ENCODE assay signal across 8 mouse cellular contexts in the genomic region with DNA sequence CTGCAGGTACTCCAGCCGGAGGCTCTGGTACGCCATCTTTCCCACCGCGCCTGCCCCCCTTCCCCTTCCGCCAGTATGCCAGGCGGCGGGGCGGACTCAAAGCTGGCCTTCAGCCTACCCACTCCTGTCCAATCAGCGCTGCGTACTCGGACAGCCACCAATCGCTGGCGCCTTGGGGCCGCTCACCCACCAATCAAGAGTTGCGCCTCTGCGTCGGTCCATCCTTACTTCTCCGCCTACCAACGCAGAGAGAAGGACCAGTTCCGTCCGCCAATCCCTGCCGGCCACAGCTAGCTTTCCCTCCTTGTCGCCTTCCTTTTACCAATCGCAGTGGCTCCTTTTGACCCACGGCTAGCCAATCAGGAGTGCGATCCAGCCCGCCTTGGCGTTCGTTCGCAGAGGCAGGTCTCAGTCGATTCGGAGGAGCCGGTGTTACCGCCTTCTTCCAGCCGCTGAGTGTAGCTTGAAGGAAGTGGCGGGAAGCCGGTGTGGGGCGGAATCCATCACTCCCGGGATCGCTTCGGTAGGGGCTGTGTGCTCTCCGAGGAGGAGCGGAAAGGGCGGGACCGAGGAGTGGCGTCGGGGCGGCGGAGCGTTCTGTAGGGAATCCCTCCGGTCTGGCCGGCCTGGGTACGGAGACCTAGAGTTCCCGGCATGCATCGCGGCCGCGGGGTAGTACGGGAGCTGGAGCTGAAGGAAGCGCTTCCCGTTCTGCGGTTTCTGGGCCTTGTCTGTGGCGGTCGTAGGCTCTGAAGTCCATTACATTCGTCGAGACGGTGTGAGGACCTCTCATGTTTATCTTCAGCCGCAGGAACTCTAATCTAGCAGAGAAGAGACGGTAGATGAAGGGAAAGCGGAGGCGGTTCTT. TPM values are rescaled to one million over a fixed set of nuclear protein-coding genes. Genes with fewer than 3 reads are reported as not detected.
A peak's percentile ranks its signal among the peaks of the same experiment; 100 is the strongest.
DNase-seq lines count a peak whose midpoint lies in the region; ATAC-seq and TF ChIP-seq lines count a peak whose summit lies in the region.

A gene (plus strand): TSS at position 411 of the 868 bp plus-strand sequence.
A gene (minus strand): TSS at position 641 of the 868 bp plus-strand sequence.

- TF ChIP-seq EP300 in ES-Bruce4 (IDR thresholded peaks at IDR 0.05; ENCODE audit: insufficient read depth, low read depth, low read length): no peak
- peak; percentile 80 for TF ChIP-seq EP300 in liver, postnatal 0 days (IDR thresholded peaks at IDR 0.05; ENCODE audit: low read depth)

- ATAC-seq in cerebellum, adult (ENCODE audit: insufficient number of reproducible peaks, low FRiP score, low TSS enrichment): peak; percentile 100
- ATAC-seq in forebrain, embryonic 13.5 days: peak; percentile 100
- ATAC-seq in liver, postnatal 0 days: peak; percentile 98
- peak; percentile 100 for ATAC-seq in neural tube, embryonic 14.5 days (ENCODE audit: low read depth)

- peaks cover 31% of the 10 kb centered on the region for H3K36me3 ChIP-seq in ES-Bruce4 (ENCODE audit: control insufficient read depth, insufficient read depth, low read length, poor library complexity, severe bottlenecking)
- peaks cover 20% of the 10 kb centered on the region for H3K36me3 ChIP-seq in forebrain, embryonic 13.5 days (ENCODE audit: poor library complexity, severe bottlenecking)
- H3K36me3 ChIP-seq in liver, postnatal 0 days (replicated peaks; ENCODE audit: insufficient read depth, low read length): peaks cover 17% of the 10 kb centered on the region
- H3K36me3 ChIP-seq in neural tube, embryonic 14.5 days (ENCODE audit: control insufficient read depth, insufficient read depth, low read length): no peaks in the 10 kb centered on the region

- H3K4me3 ChIP-seq in ES-Bruce4 (ENCODE audit: low read depth, low read length): peak within 1 kb of the TSS; percentile 95
- H3K4me3 ChIP-seq in forebrain, embryonic 13.5 days: peak within 1 kb of the TSS; percentile 91
- peak within 1 kb of the TSS; percentile 96 for H3K4me3 ChIP-seq in liver, postnatal 0 days (ENCODE audit: low read depth, low read length)
- peak within 1 kb of the TSS; percentile 75 for H3K4me3 ChIP-seq in neural tube, embryonic 14.5 days (ENCODE audit: low read depth, low read length)

- DNase-seq in heart, postnatal 10 days: peak; percentile 99
- DNase-seq in large intestine, adult 2 months (ENCODE audit: low read depth, low spot score): peak; percentile 98
- DNase-seq in liver, postnatal 0 days: peak; percentile 97
- DNase-seq in testis, postnatal 10 days (ENCODE audit: low spot score): peak; percentile 95

- peak within 1 kb of the TSS; percentile 93 for H3K4me2 ChIP-seq in forebrain, embryonic 13.5 days
- H3K4me2 ChIP-seq in liver, postnatal 0 days (ENCODE audit: low read depth, low read length): peak within 1 kb of the TSS; percentile 91
- H3K4me2 ChIP-seq in neural tube, embryonic 14.5 days (ENCODE audit: low read depth, low read length): peak within 1 kb of the TSS; percentile 78

- peak within 1 kb of the TSS; percentile 73 for H3K27ac ChIP-seq in ES-Bruce4 (ENCODE audit: insufficient read depth, low read length)
- H3K27ac ChIP-seq in forebrain, embryonic 13.5 days: peak within 1 kb of the TSS; percentile 91
- H3K27ac ChIP-seq in liver, postnatal 0 days (ENCODE audit: low read depth): peak within 1 kb of the TSS; percentile 84
- peak within 1 kb of the TSS; percentile 88 for H3K27ac ChIP-seq in neural tube, embryonic 14.5 days (ENCODE audit: low read depth, low read length)

- H3K4me1 ChIP-seq in ES-Bruce4 (ENCODE audit: control insufficient read depth, insufficient read depth, low read length): no peaks in the 10 kb centered on the region
- H3K4me1 ChIP-seq in forebrain, embryonic 13.5 days: peaks cover 54% of the 10 kb centered on the region
- peaks cover 29% of the 10 kb centered on the region for H3K4me1 ChIP-seq in liver, postnatal 0 days (ENCODE audit: insufficient read depth)
- H3K4me1 ChIP-seq in neural tube, embryonic 14.5 days (ENCODE audit: control insufficient read depth, insufficient read depth, low read length): peaks cover 26% of the 10 kb centered on the region

- no peak for TF ChIP-seq CTCF in ES-Bruce4 (IDR thresholded peaks at IDR 0.05; ENCODE audit: low read depth, low read length)
- no peak for TF ChIP-seq CTCF in liver, postnatal 0 days (IDR thresholded peaks at IDR 0.05; ENCODE audit: low read depth)

- intact Hi-C loops in heart, postnatal 10 days (cut with DNase I): loop anchor here (2.0 kb wide), 1 partner anchor 15 kb away; a partner anchor contains a TSS

- H3K9me3 ChIP-seq in ES-Bruce4 (replicated peaks; ENCODE audit: control insufficient read depth, insufficient read depth, low read length, poor library complexity, severe bottlenecking): no peaks in the 10 kb centered on the region
- H3K9me3 ChIP-seq in forebrain, embryonic 13.5 days (replicated peaks): no peaks in the 10 kb centered on the region
- H3K9me3 ChIP-seq in liver, postnatal 0 days (ENCODE audit: low read length): no peaks in the 10 kb centered on the region
- H3K9me3 ChIP-seq in neural tube, embryonic 14.5 days (ENCODE audit: control insufficient read depth, low read length): no peaks in the 10 kb centered on the region

- TF ChIP-seq POLR2A in ES-Bruce4 (IDR thresholded peaks at IDR 0.05; ENCODE audit: insufficient read depth, low read length): peak; percentile 78

- WGBS in forebrain, embryonic 13.5 days: under 1% methylated on average over 71 of the region's 71 CpGs
- WGBS in large intestine, adult 2 months: under 1% methylated on average over 71 of the region's 71 CpGs
- WGBS in liver, postnatal 0 days (ENCODE audit: insufficient replicate concordance): under 1% methylated on average over 68 of the region's 71 CpGs
- under 1% methylated on average over 69 of the region's 71 CpGs for WGBS in neural tube, embryonic 14.5 days

- H3K27me3 ChIP-seq in ES-Bruce4 (ENCODE audit: control insufficient read depth, insufficient read depth, low read length, poor library complexity, severe bottlenecking): no peaks in the 10 kb centered on the region
- no peaks in the 10 kb centered on the region for H3K27me3 ChIP-seq in forebrain, embryonic 13.5 days
- H3K27me3 ChIP-seq in liver, postnatal 0 days (ENCODE audit: insufficient read depth, low read length): no peaks in the 10 kb centered on the region
- no peaks in the 10 kb centered on the region for H3K27me3 ChIP-seq in neural tube, embryonic 14.5 days (ENCODE audit: control insufficient read depth, insufficient read depth, low read length)

- H3K9ac ChIP-seq in ES-Bruce4 (ENCODE audit: low read depth, poor library complexity, severe bottlenecking): peak within 1 kb of the TSS; percentile 80
- peak within 1 kb of the TSS; percentile 91 for H3K9ac ChIP-seq in forebrain, embryonic 13.5 days
- H3K9ac ChIP-seq in liver, postnatal 0 days (replicated peaks): peak within 1 kb of the TSS; percentile 89
- H3K9ac ChIP-seq in neural tube, embryonic 14.5 days (replicated peaks; ENCODE audit: low read depth, low read length): peak within 1 kb of the TSS; percentile 87

RNA-seq across cellular contexts. Expression of the first gene that starts in this region (rescaled TPM):
- polyA plus RNA-seq in ES-Bruce4 (2011; ENCODE audit: insufficient read depth, insufficient read length, low read depth, missing spikeins): 35.6 and 36.7 TPM in 2 replicates
- polyA plus RNA-seq in forebrain, embryonic 13.5 days (2015; fragmentation: Nextera tagmentation; extraction: Ambion mirVana): 51.3 and 53.5 TPM in 2 replicates
- total RNA-seq in heart, postnatal 10 days (2021): 1 to 10 TPM; 9.0 to 9.5 TPM
- polyA plus RNA-seq in large intestine, adult 2 months (2012; rRNA removed): 4.0 and 5.4 TPM in 2 replicates
- polyA plus RNA-seq in liver, postnatal 0 days (2015; fragmentation: Nextera tagmentation; extraction: Ambion mirVana): 10.8 and 10.9 TPM in 2 replicates
- 20.9 and 30.3 TPM in 2 replicates for polyA plus RNA-seq in neural tube, embryonic 14.5 days (2014; fragmentation: Nextera tagmentation; extraction: Ambion mirVana)

RNA-seq across cellular contexts. Expression of the second gene that starts in this region (rescaled TPM):
- 31.8 and 32.4 TPM in 2 replicates for polyA plus RNA-seq in ES-Bruce4 (2011; ENCODE audit: insufficient read depth, insufficient read length, low read depth, missing spikeins)
- polyA plus RNA-seq in forebrain, embryonic 13.5 days (2015; fragmentation: Nextera tagmentation; extraction: Ambion mirVana): 36.9 and 37.8 TPM in 2 replicates
- total RNA-seq in heart, postnatal 10 days (2021): 10 to 100 TPM; 21.4 to 29.0 TPM
- polyA plus RNA-seq in large intestine, adult 2 months (2012; rRNA removed): 17.2 and 19.8 TPM in 2 replicates
- 46.4 and 46.7 TPM in 2 replicates for polyA plus RNA-seq in liver, postnatal 0 days (2015; fragmentation: Nextera tagmentation; extraction: Ambion mirVana)
- polyA plus RNA-seq in neural tube, embryonic 14.5 days (2014; fragmentation: Nextera tagmentation; extraction: Ambion mirVana): 28.6 and 34.1 TPM in 2 replicates

Comparison
In these comparisons a context has a peak if more than half of its experiments do, and no peak if none do; other contexts are left out.
1. Peak in every context shown above with its lines: DNase-seq, ATAC-seq, H3K4me3 ChIP-seq and H3K27ac ChIP-seq.